Mouse (Mus musculus) limb, embryonic 14.5 days (tissue): Measurements from ENCODE around the gene Hpse. TPM values are rescaled to one million over a fixed set of nuclear protein-coding genes. Genes with fewer than 3 reads are reported as not detected.

ENCODE experiments used
- ATAC-seq: fragments of 200-750 bp; cut with Nextera tagmentation; 2 replicates; pipeline ENCODE4 v1.8.0; 2017; ENCODE audit warnings: low read depth, moderate number of reproducible peaks, moderate TSS enrichment; ENCODE audit not compliant: low FRiP score
- DNase-seq: peaks from one replicate; pipeline ENCODE4 v3.0.0-alpha.2; 2015; ENCODE audit warnings: low spot score
- H3K27ac ChIP-seq: fragments of 300-500 bp; sonication (generic); replicated peaks from 2 replicates; pipeline ENCODE4 v1.5.1; 2014; ENCODE audit warnings: low read depth, mild to moderate bottlenecking, low read length, moderate library complexity, mixed read lengths
- H3K27me3 ChIP-seq: fragments of 300-500 bp; sonication (generic); 2 replicates; pipeline ENCODE4 v1.6.1; 2014; ENCODE audit warnings: low read length, mixed read lengths; ENCODE audit not compliant: control insufficient read depth, insufficient read depth
- H3K36me3 ChIP-seq: fragments of 300-500 bp; sonication (generic); 2 replicates; pipeline ENCODE4 v1.6.1; 2014; ENCODE audit warnings: mild to moderate bottlenecking, low read length, moderate library complexity, mixed read lengths; ENCODE audit not compliant: control insufficient read depth, insufficient read depth
- H3K4me1 ChIP-seq: fragments of 300-500 bp; sonication (generic); 2 replicates; pipeline ENCODE4 v1.6.1; 2014; ENCODE audit warnings: antibody characterized with exemption, low read length, mixed read lengths; ENCODE audit not compliant: control insufficient read depth, insufficient read depth
- H3K4me2 ChIP-seq: fragments of 300-500 bp; sonication (generic); replicated peaks from 2 replicates; pipeline ENCODE4 v1.6.1; 2014; ENCODE audit warnings: low read depth, mild to moderate bottlenecking, low read length, moderate library complexity; ENCODE audit not compliant: severe bottlenecking
- H3K4me3 ChIP-seq: fragments of 300-500 bp; sonication (generic); replicated peaks from 2 replicates; pipeline ENCODE4 v1.5.1; 2014; ENCODE audit warnings: low read length
- H3K9ac ChIP-seq: fragments of 300-500 bp; sonication (generic); 2 replicates; pipeline ENCODE4 v1.6.1; 2014; ENCODE audit warnings: mild to moderate bottlenecking, low read depth, low read length, moderate library complexity; ENCODE audit not compliant: severe bottlenecking
- H3K9me3 ChIP-seq: fragments of 300-500 bp; sonication (generic); 2 replicates; pipeline ENCODE4 v1.6.1; 2016; ENCODE audit warnings: low read length; ENCODE audit not compliant: control insufficient read depth
- POLR2A ChIP-seq: fragments of 200-500 bp; IDR thresholded peaks from 2 replicates; pipeline ENCODE4 v1.8.0; 2012; ENCODE audit warnings: inconsistent platforms, mild to moderate bottlenecking, moderate library complexity, borderline replicate concordance; ENCODE audit not compliant: insufficient read depth, insufficient read length; ENCODE audit errors: extremely low read depth
- WGBS: fragments of 180-500 bp; shearing (Covaris S2); extraction: QIAGEN DNeasy Blood & Tissue Kit; methylation state at CpG from one replicate; pipeline ENCODE4 v1.1.7; 2014; 5-methylcytosine and 5-hydroxymethylcytosine counted together
- polyA plus RNA-seq, 2 experiments: library from polyadenylated mRNA; depleted of rRNA in 1 of 2; stranded (reverse) in 1 of 2; unstranded in 1 of 2; fragments of >200 nt; fragmentation: Nextera tagmentation in 1 of 2; extraction: Ambion mirVana in 1 of 2; gene quantifications; 2 replicates each; pipeline versions ENCODE4 v1.2.1 to v1.2.3; 2012 to 2014

Hpse gene
- polyA plus RNA-seq, 2 experiments, result 3.9 to 4.5 TPM

DNA sequence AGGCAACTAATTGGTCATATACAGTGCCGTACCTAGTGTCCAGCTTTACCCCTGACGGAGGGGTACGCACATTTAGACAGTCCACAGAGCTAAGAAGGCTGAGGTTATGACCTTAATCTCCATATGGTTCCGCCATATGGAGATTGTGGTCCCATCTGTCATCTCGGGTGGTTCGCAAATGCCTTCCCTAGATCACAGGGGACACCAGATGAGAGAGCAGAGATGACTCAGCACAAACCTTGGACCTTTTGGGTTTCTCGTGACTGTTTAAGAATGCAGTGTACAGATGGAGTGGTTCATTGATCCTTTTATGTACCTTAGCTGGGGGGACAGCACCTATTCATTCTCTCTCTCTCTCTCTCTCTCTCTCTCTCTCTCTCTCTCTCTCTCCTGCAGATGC is 33.9 kb upstream of the Hpse start:
- no peak for TF ChIP-seq POLR2A
- Histone ChIP-seq H3K27me3 (no peaks in the 10 kb centered on the region), H3K4me2 (no peak overlapping the region), H3K9me3 (no peaks in the 10 kb centered on the region), H3K36me3 (no peaks in the 10 kb centered on the region), H3K9ac (no peak overlapping the region), H3K27ac (no peak overlapping the region), H3K4me1 (no peaks in the 10 kb centered on the region), H3K4me3 (no peak overlapping the region)
- ATAC-seq (no peak), DNase-seq (no peak)
- WGBS, result 63% methylated on average over 7 of the region's 7 CpGs

GRCm38 (mm10) chr5:100751655-100752054 is 32.1 kb upstream of the Hpse start:
- TF ChIP-seq POLR2A, result no peak
- peak; percentile 86 for ATAC-seq
- DNase-seq, result no peak
- Histone ChIP-seq H3K9me3 (no peaks in the 10 kb centered on the region), H3K27me3 (no peaks in the 10 kb centered on the region), H3K4me3 (no peak overlapping the region), H3K36me3 (no peaks in the 10 kb centered on the region), H3K4me1 (no peaks in the 10 kb centered on the region), H3K9ac (no peak overlapping the region), H3K4me2 (no peak overlapping the region), H3K27ac (no peak overlapping the region)
- 53% methylated on average over 4 of the region's 4 CpGs for WGBS

DNA sequence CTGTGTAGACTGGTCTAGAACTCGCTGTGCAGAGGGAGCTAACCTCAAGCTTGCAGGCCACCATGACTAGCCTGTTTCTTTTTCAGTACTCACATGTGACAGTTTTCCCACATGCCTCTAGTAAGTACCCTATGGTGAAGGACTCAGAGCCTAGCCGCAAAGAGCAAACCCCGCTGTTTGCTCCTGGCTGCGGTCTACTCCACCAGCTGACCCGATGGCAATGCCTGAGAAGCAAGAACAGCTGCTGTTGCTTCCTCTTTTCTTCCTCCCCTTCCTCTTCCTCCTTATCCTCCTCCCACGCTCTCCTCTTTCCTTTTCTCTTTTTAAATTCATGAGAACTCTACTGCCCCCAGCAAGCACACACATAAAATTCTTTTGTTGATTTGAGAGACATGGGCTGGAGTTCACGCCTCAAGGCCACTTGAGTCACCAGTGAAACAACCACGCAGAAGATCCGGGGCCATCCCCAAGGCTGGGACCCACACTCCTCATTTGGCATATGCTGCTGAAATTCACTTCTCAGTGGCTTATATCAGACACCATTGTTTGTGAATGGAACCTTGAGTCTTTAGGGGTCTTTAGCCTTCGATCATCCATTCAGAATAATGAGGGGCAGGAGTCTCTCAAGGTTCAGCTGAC is 31.2 kb upstream of the Hpse start:
- ATAC-seq (no peak), DNase-seq (no peak)
- H3K4me1 ChIP-seq, result no peaks in the 10 kb centered on the region
- TF ChIP-seq POLR2A, result no peak
- H3K9ac ChIP-seq, result no peak overlapping the region
- H3K9me3 ChIP-seq, result no peaks in the 10 kb centered on the region
- H3K27me3 ChIP-seq, result no peaks in the 10 kb centered on the region
- H3K4me3 ChIP-seq, result no peak overlapping the region
- H3K36me3 ChIP-seq, result no peaks in the 10 kb centered on the region
- no peak overlapping the region for H3K27ac ChIP-seq
- H3K4me2 ChIP-seq, result no peak overlapping the region
- 77% methylated on average over 10 of the region's 10 CpGs for WGBS

DNA sequence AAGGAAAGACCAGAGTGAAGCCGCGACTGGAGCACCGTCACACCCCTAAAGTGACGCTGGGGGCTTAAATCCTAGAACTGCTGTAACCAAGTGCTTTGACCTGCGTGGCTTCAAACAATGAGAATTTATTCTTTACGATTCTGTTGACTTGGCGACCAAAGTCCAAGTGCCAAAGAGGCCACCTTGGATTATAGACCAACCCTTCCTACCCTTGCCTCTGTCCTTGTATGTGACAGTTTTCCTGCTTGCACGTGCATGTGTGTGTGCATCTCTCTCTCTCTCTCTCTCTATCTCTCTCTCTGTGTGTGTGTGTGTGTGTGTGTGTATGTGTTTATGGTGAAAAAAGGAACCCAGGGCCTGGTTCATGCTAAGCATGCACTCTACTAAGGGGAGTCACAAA is 19.3 kb upstream of the Hpse start:
- DNase-seq (no peak), ATAC-seq (no peak)
- Histone ChIP-seq H3K4me2 (no peak overlapping the region), H3K9me3 (peaks cover 3% of the 10 kb centered on the region; the same call in 1 of the 2 replicates), H3K36me3 (no peaks in the 10 kb centered on the region), H3K4me3 (no peak overlapping the region), H3K9ac (no peak overlapping the region), H3K27me3 (no peaks in the 10 kb centered on the region), H3K27ac (no peak overlapping the region), H3K4me1 (no peaks in the 10 kb centered on the region)
- WGBS, result 95% methylated on average over 8 of the region's 8 CpGs
- TF ChIP-seq POLR2A, result no peak

DNA sequence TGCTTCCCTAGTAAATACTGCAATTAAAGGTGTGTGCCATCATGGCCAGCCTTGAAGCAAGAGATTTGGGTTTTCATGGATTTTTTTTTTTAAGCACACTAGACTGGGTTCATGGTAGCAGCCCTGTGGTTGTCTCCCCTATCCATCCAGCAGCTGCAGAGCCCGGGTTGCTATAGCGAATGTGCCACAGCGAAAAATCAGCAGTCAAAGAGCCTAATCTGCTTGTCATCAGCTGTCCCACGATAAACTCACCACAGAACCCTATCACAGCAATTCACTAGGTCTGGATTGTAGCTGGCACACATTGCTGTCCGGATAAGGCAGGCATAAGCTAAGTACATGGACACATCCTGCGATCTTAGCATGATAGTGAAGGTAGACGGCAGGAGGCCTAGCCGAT is 17.4 kb upstream of the Hpse start:
- Histone ChIP-seq H3K36me3 (no peaks in the 10 kb centered on the region), H3K4me1 (no peaks in the 10 kb centered on the region), H3K27me3 (no peaks in the 10 kb centered on the region), H3K9ac (no peak overlapping the region), H3K4me2 (no peak overlapping the region), H3K9me3 (peaks cover 3% of the 10 kb centered on the region; the same call in 1 of the 2 replicates), H3K4me3 (no peak overlapping the region), H3K27ac (no peak overlapping the region)
- WGBS, result 88% methylated on average over 8 of the region's 8 CpGs
- TF ChIP-seq POLR2A, result no peak
- no peak for ATAC-seq
- DNase-seq, result no peak
